Mouse (Mus musculus): Measurements from ENCODE around the gene Larp1b. TPM values are rescaled to one million over a fixed set of nuclear protein-coding genes. Genes with fewer than 3 reads are reported as not detected.

Larp1b gene
- polyA plus RNA-seq, 1 experiment: 24.5 TPM

- Histone ChIP-seq H3K36me3 (ENCODE audit: control insufficient read depth, insufficient read depth, low read length, poor library complexity, severe bottlenecking) (peaks cover 8% of the 10 kb centered on the region), H3K4me1 (ENCODE audit: control insufficient read depth, insufficient read depth, low read length) (no peaks in the 10 kb centered on the region), H3K9me3 (replicated peaks; ENCODE audit: control insufficient read depth, insufficient read depth, low read length, poor library complexity, severe bottlenecking) (no peaks in the 10 kb centered on the region), H3K9ac (ENCODE audit: low read depth, poor library complexity, severe bottlenecking) (no peak overlapping the region), H3K4me3 (ENCODE audit: low read depth, low read length) (no peak overlapping the region), H3K27me3 (ENCODE audit: control insufficient read depth, insufficient read depth, low read length, poor library complexity, severe bottlenecking) (no peaks in the 10 kb centered on the region), H3K27ac (ENCODE audit: insufficient read depth, low read length) (no peak overlapping the region)
- TF ChIP-seq POLR2A (IDR thresholded peaks at IDR 0.05; ENCODE audit: insufficient read depth, low read length): no peak
- TF ChIP-seq CTCF (IDR thresholded peaks at IDR 0.05; ENCODE audit: low read depth, low read length): no peak
- TF ChIP-seq EP300 (IDR thresholded peaks at IDR 0.05; ENCODE audit: insufficient read depth, low read depth, low read length): no peak
These were observed 113.1 kb downstream of the Larp1b start for GRCm38 (mm10) chr3:41062758-41063157.

GRCm38 (mm10) chr3:41065320-41065719, 115.7 kb downstream of the Larp1b start:
- Histone ChIP-seq H3K27me3 (ENCODE audit: control insufficient read depth, insufficient read depth, low read length, poor library complexity, severe bottlenecking) (no peaks in the 10 kb centered on the region), H3K27ac (ENCODE audit: insufficient read depth, low read length) (no peak overlapping the region), H3K9ac (ENCODE audit: low read depth, poor library complexity, severe bottlenecking) (no peak overlapping the region), H3K4me1 (ENCODE audit: control insufficient read depth, insufficient read depth, low read length) (no peaks in the 10 kb centered on the region), H3K36me3 (ENCODE audit: control insufficient read depth, insufficient read depth, low read length, poor library complexity, severe bottlenecking) (peaks cover 27% of the 10 kb centered on the region), H3K9me3 (replicated peaks; ENCODE audit: control insufficient read depth, insufficient read depth, low read length, poor library complexity, severe bottlenecking) (no peaks in the 10 kb centered on the region), H3K4me3 (ENCODE audit: low read depth, low read length) (no peak overlapping the region)
- no peak for TF ChIP-seq CTCF (IDR thresholded peaks at IDR 0.05; ENCODE audit: low read depth, low read length)
- no peak for TF ChIP-seq POLR2A (IDR thresholded peaks at IDR 0.05; ENCODE audit: insufficient read depth, low read length)
- TF ChIP-seq EP300 (IDR thresholded peaks at IDR 0.05; ENCODE audit: insufficient read depth, low read depth, low read length): no peak

GRCm38 (mm10) chr3:41070519-41070918, 120.9 kb downstream of the Larp1b start:
- no peaks in the 10 kb centered on the region for H3K9me3 ChIP-seq (replicated peaks; ENCODE audit: control insufficient read depth, insufficient read depth, low read length, poor library complexity, severe bottlenecking)
- TF ChIP-seq EP300 (IDR thresholded peaks at IDR 0.05; ENCODE audit: insufficient read depth, low read depth, low read length) (no peak), CTCF (IDR thresholded peaks at IDR 0.05; ENCODE audit: low read depth, low read length) (peak; percentile 30), POLR2A (IDR thresholded peaks at IDR 0.05; ENCODE audit: insufficient read depth, low read length) (no peak)
- H3K27me3 ChIP-seq (ENCODE audit: control insufficient read depth, insufficient read depth, low read length, poor library complexity, severe bottlenecking): no peaks in the 10 kb centered on the region; the same call in 1 of the 2 replicates
- H3K9ac ChIP-seq (ENCODE audit: low read depth, poor library complexity, severe bottlenecking): no peak overlapping the region
- H3K36me3 ChIP-seq (ENCODE audit: control insufficient read depth, insufficient read depth, low read length, poor library complexity, severe bottlenecking): peaks cover 27% of the 10 kb centered on the region
- no peak overlapping the region for H3K27ac ChIP-seq (ENCODE audit: insufficient read depth, low read length)
- no peak overlapping the region for H3K4me3 ChIP-seq (ENCODE audit: low read depth, low read length)
- H3K4me1 ChIP-seq (ENCODE audit: control insufficient read depth, insufficient read depth, low read length): peaks cover 1% of the 10 kb centered on the region

- Histone ChIP-seq H3K9ac (ENCODE audit: low read depth, poor library complexity, severe bottlenecking) (no peak overlapping the region), H3K27me3 (ENCODE audit: control insufficient read depth, insufficient read depth, low read length, poor library complexity, severe bottlenecking) (no peaks in the 10 kb centered on the region; the same call in 1 of the 2 replicates), H3K27ac (ENCODE audit: insufficient read depth, low read length) (no peak overlapping the region), H3K36me3 (ENCODE audit: control insufficient read depth, insufficient read depth, low read length, poor library complexity, severe bottlenecking) (no peaks in the 10 kb centered on the region; the same call in none of the 2 replicates), H3K9me3 (replicated peaks; ENCODE audit: control insufficient read depth, insufficient read depth, low read length, poor library complexity, severe bottlenecking) (no peaks in the 10 kb centered on the region), H3K4me3 (ENCODE audit: low read depth, low read length) (no peak overlapping the region), H3K4me1 (ENCODE audit: control insufficient read depth, insufficient read depth, low read length) (peaks cover 1% of the 10 kb centered on the region)
- no peak for TF ChIP-seq CTCF (IDR thresholded peaks at IDR 0.05; ENCODE audit: low read depth, low read length)
- TF ChIP-seq POLR2A (IDR thresholded peaks at IDR 0.05; ENCODE audit: insufficient read depth, low read length): no peak
- no peak for TF ChIP-seq EP300 (IDR thresholded peaks at IDR 0.05; ENCODE audit: insufficient read depth, low read depth, low read length)
These were observed 125.7 kb downstream of the Larp1b start for GRCm38 (mm10) chr3:41075376-41075775.

GRCm38 (mm10) chr3:41078673-41079072, 129.0 kb downstream of the Larp1b start:
- Histone ChIP-seq H3K27ac (ENCODE audit: insufficient read depth, low read length) (no peak overlapping the region), H3K9me3 (replicated peaks; ENCODE audit: control insufficient read depth, insufficient read depth, low read length, poor library complexity, severe bottlenecking) (no peaks in the 10 kb centered on the region), H3K4me1 (ENCODE audit: control insufficient read depth, insufficient read depth, low read length) (peaks cover 2% of the 10 kb centered on the region), H3K36me3 (ENCODE audit: control insufficient read depth, insufficient read depth, low read length, poor library complexity, severe bottlenecking) (no peaks in the 10 kb centered on the region; the same call in none of the 2 replicates), H3K9ac (ENCODE audit: low read depth, poor library complexity, severe bottlenecking) (no peak overlapping the region), H3K4me3 (ENCODE audit: low read depth, low read length) (no peak overlapping the region), H3K27me3 (ENCODE audit: control insufficient read depth, insufficient read depth, low read length, poor library complexity, severe bottlenecking) (no peaks in the 10 kb centered on the region)
- TF ChIP-seq EP300 (IDR thresholded peaks at IDR 0.05; ENCODE audit: insufficient read depth, low read depth, low read length) (no peak), POLR2A (IDR thresholded peaks at IDR 0.05; ENCODE audit: insufficient read depth, low read length) (no peak), CTCF (IDR thresholded peaks at IDR 0.05; ENCODE audit: low read depth, low read length) (no peak)

- Histone ChIP-seq H3K4me3 (ENCODE audit: low read depth, low read length) (no peak overlapping the region), H3K36me3 (ENCODE audit: control insufficient read depth, insufficient read depth, low read length, poor library complexity, severe bottlenecking) (no peaks in the 10 kb centered on the region; the same call in none of the 2 replicates), H3K27me3 (ENCODE audit: control insufficient read depth, insufficient read depth, low read length, poor library complexity, severe bottlenecking) (no peaks in the 10 kb centered on the region), H3K9me3 (replicated peaks; ENCODE audit: control insufficient read depth, insufficient read depth, low read length, poor library complexity, severe bottlenecking) (no peaks in the 10 kb centered on the region), H3K4me1 (ENCODE audit: control insufficient read depth, insufficient read depth, low read length) (peaks cover 4% of the 10 kb centered on the region), H3K9ac (ENCODE audit: low read depth, poor library complexity, severe bottlenecking) (no peak overlapping the region), H3K27ac (ENCODE audit: insufficient read depth, low read length) (no peak overlapping the region)
- no peak for TF ChIP-seq POLR2A (IDR thresholded peaks at IDR 0.05; ENCODE audit: insufficient read depth, low read length)
- TF ChIP-seq CTCF (IDR thresholded peaks at IDR 0.05; ENCODE audit: low read depth, low read length): no peak
- TF ChIP-seq EP300 (IDR thresholded peaks at IDR 0.05; ENCODE audit: insufficient read depth, low read depth, low read length): no peak
These were observed 131.1 kb downstream of the Larp1b start for GRCm38 (mm10) chr3:41080724-41081123.
